Mouse (Mus musculus): Measurements from ENCODE around the gene Elp5.

GRCm38 (mm10) chr11:70026689-70027088 is 44.4 kb upstream of the Elp5 start:
- no peak for TF ChIP-seq ELF1 (IDR thresholded peaks at IDR 0.05; ENCODE audit: low read depth, low read length)
- TF ChIP-seq ZNF384 (IDR thresholded peaks at IDR 0.05; ENCODE audit: low read depth, low read length): no peak
- no peak for TF ChIP-seq USF1 (IDR thresholded peaks at IDR 0.05; ENCODE audit: low read depth, low read length)
- TF ChIP-seq PAX5 (IDR thresholded peaks at IDR 0.05; ENCODE audit: low read length): no peak
- no peak for TF ChIP-seq EP300 (IDR thresholded peaks at IDR 0.05; ENCODE audit: low read length)
